Mouse (Mus musculus): Measurements from ENCODE around the gene Ppdpf.

The Ppdpf gene

DNA sequence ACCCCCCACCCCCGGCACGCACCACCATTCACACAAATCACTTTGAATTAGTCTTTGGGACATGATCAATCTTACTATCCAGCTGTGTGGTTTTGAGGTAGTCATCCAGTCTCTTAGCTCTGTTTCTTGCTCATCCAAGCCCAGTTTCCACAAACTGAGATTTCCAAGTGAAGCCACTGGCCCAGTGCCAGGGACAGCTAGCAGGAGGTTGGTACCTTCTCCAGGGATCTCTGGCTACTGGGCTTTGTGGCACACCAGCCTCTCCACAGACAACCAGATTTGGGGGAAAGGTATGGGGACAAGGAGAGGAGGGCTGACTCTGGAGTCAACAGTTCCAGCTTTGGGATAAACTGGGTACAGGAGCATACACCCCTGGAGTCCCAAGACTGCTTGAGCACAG lies 33.3 kb downstream of the Ppdpf start:
- DNase-seq = no peak

- DNase-seq = no peak
These were observed 37.9 kb downstream of the Ppdpf start for GRCm38 (mm10) chr2:181224994-181225393.

GRCm38 (mm10) chr2:181227122-181227521 lies 40.1 kb downstream of the Ppdpf start:
- no peak for DNase-seq

DNA sequence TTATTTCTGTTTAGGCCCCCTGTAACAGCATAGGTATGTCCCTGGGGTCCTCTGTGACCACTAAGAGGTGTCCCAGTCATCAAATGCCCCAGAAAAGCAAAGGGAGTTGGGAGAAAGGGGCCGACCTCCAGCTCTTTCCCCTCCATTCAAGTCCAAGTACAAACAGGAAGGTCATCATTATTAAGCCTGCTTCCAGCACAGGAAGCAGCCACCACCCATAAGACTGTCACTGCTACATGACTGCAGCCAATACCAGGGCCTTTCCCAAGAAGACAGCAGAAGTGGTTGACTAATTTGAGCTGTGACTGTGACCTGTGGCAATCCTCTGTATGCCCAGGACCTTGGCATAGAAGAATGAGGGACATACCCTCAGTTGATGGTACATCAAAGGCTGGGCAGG lies 41.3 kb downstream of the Ppdpf start:
- peak; percentile 49 to 63 for DNase-seq

GRCm38 (mm10) chr2:181231171-181231570 lies 44.1 kb downstream of the Ppdpf start:
- DNase-seq = no peak

DNA sequence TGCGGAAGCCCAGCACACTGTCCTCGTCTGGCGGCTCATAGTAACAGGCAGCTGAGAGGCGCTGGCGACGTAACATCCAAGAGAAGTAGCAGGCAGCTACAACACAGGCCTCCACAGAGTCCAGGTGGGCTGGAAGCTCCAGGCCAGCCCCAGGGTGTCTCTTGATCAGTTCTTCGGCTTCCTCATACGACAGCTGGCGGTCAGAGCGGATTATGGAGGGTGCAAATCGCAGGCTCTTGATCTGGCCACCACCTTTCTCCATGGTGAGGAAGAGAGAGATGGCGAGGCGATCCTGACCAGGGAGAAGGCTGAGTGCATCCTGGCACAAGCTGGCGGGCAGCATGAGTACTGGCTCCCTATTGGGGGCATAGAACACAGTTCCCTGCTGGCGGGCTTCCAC lies 46.4 kb downstream of the Ppdpf start:
- DNase-seq = no peak

DNA sequence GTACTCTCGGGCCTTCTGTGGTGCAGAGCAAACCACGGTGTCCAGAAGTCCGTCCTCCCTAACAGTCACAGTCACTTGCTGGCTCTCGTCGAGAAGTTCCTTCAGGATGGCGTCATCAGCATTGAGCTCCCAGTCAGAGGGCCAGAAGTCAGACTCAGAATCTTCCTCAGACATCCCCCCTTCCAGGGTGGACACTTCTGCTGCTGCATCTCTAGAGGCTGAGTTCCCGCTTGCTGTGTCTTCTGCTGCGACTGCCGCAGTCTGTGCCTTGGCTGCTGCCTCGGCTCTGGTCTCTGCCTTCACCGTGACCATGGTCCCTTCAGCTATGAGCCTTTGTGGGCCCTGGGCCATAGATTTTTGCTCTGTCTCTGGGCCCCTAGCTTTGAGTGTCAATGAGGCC lies 47.6 kb downstream of the Ppdpf start:
- DNase-seq = no peak

GRCm38 (mm10) chr2:181235681-181236566 lies 48.9 kb downstream of the Ppdpf start:
- no peak for DNase-seq

GRCm38 (mm10) chr2:181237251-181238014 lies 50.4 kb downstream of the Ppdpf start:
- no peak for DNase-seq

- no peak for DNase-seq
These were observed 51.1 kb downstream of the Ppdpf start for GRCm38 (mm10) chr2:181238091-181238610.
